Mouse (Mus musculus) liver, embryonic 14.5 days (tissue): ENCODE results near the gene Nav2. TPM values are rescaled to one million over a fixed set of nuclear protein-coding genes. Genes with fewer than 3 reads are reported as not detected.

Experiments used
- ATAC-seq: fragments of 200-750 bp; cut with Nextera tagmentation; 2 replicates; pipeline ENCODE4 v1.8.0; 2017; ENCODE audit warnings: moderate number of reproducible peaks, mild to moderate bottlenecking, moderate library complexity; ENCODE audit not compliant: insufficient read depth
- DNase-seq, 3 experiments: peaks; one replicate each; pipeline ENCODE4 v3.0.0-alpha.2; 2012 to 2013; ENCODE audit warnings: low read depth in 3 of 3, low spot score in 3 of 3
- H3K27ac ChIP-seq: fragments of 300-500 bp; sonication (generic); 2 replicates; pipeline ENCODE4 v1.5.1; 2014; ENCODE audit warnings: moderate library complexity, mild to moderate bottlenecking, control low read depth, inconsistent platforms
- H3K27me3 ChIP-seq: fragments of 300-500 bp; sonication (generic); 2 replicates; pipeline ENCODE4 v1.6.1; 2014; ENCODE audit warnings: mild to moderate bottlenecking, low read length, moderate library complexity; ENCODE audit not compliant: control insufficient read depth, insufficient read depth
- H3K36me3 ChIP-seq: fragments of 300-500 bp; sonication (generic); replicated peaks from 2 replicates; pipeline ENCODE4 v1.6.1; 2014; ENCODE audit warnings: low read depth; ENCODE audit not compliant: control insufficient read depth, insufficient read depth
- H3K4me1 ChIP-seq, 2 experiments: fragments of 200-500 bp in 1 of 2; fragments of 300-500 bp in 1 of 2; sonication (generic) in 1 of 2; replicated peaks; 2 replicates each; pipeline ENCODE4 v1.6.1; 2012 to 2014; ENCODE audit warnings: antibody characterized with exemption in 1 of 2, inconsistent platforms in 1 of 2, low read length in 1 of 2; ENCODE audit not compliant: control insufficient read depth in 2 of 2, insufficient read depth in 2 of 2
- H3K4me2 ChIP-seq: fragments of 300-500 bp; sonication (generic); 2 replicates; pipeline ENCODE4 v1.6.1; 2014; ENCODE audit warnings: low read depth, mild to moderate bottlenecking, control low read depth, moderate library complexity
- H3K4me3 ChIP-seq, 2 experiments: fragments of 200-500 bp in 1 of 2; fragments of 300-500 bp in 1 of 2; sonication (generic) in 1 of 2; 2 replicates each; pipeline ENCODE4 v1.5.1; 2012 to 2014; ENCODE audit warnings: low read depth in 2 of 2, low read length in 2 of 2, mild to moderate bottlenecking in 2 of 2, control low read depth in 1 of 2, inconsistent platforms in 1 of 2, moderate library complexity in 1 of 2; ENCODE audit not compliant: insufficient read depth in 1 of 2
- H3K9ac ChIP-seq: fragments of 300-500 bp; sonication (generic); replicated peaks from 2 replicates; pipeline ENCODE4 v1.6.1; 2014; ENCODE audit warnings: mild to moderate bottlenecking, control low read depth, moderate library complexity
- H3K9me3 ChIP-seq: fragments of 300-500 bp; sonication (generic); 2 replicates; pipeline ENCODE4 v1.6.1; 2016; ENCODE audit warnings: low read length, mixed read lengths; ENCODE audit not compliant: control insufficient read depth
- CTCF ChIP-seq: IDR thresholded peaks from 2 replicates; pipeline ENCODE4 v1.5.1; 2016; ENCODE audit warnings: antibody characterized with exemption, low read depth, control low read depth
- EP300 ChIP-seq: IDR thresholded peaks from 2 replicates; pipeline ENCODE4 v1.6.1; 2016; ENCODE audit warnings: antibody characterized with exemption, low read depth
- WGBS: fragments of 180-500 bp; shearing (Covaris S2); extraction: QIAGEN DNeasy Blood & Tissue Kit; methylation state at CpG from one replicate; pipeline ENCODE4 v1.1.7; 2014; ENCODE audit not compliant: insufficient replicate concordance; 5-methylcytosine and 5-hydroxymethylcytosine counted together
- polyA plus RNA-seq, 2 experiments: library from polyadenylated mRNA; depleted of rRNA in 1 of 2; stranded (reverse) in 1 of 2; unstranded in 1 of 2; fragments of >200 nt; fragmentation: Nextera tagmentation in 1 of 2; extraction: Ambion mirVana in 1 of 2; gene quantifications; 2 replicates each; pipeline versions ENCODE4 v1.2.1 to v1.2.3; 2012 to 2014

The Nav2 gene
- polyA plus RNA-seq, 2 experiments: 1.5 to 1.6 TPM

GRCm38 (mm10) chr7:49267621-49268325 is 359.3 kb downstream of the Nav2 start:
- 56% methylated on average over 12 of the region's 12 CpGs for WGBS
- H3K27ac ChIP-seq: no peak overlapping the region
- TF ChIP-seq CTCF: no peak
- no peak for TF ChIP-seq EP300

DNA sequence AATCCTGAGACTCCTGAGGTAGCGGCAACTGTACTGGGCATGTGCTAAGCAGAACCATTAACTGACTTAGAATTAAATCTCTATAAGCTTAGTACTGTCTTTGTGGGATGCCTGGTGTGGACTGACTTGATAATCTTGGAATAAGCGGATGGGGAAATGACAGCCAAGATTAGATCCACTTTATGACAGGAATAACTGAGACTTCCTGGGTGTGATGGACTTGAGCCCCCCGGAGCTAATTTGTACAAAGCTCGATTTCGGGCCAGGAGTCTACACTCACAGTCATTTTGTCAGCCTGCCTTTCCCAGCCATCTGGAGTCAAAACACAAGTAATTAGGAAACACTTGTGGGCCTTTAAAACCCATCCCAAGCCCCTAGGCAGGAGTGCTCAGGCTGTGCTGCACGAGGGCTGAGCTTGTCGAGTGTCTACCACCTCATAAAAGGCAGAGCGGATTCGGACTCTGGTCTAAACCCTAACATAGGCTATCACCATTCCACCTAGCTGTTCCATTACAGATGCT is 359.9 kb downstream of the Nav2 start:
- WGBS: 67% methylated on average over 9 of the region's 9 CpGs
- Histone ChIP-seq H3K9me3 (no peaks in the 10 kb centered on the region), H3K4me3 (no peak overlapping the region), H3K27ac (no peak overlapping the region), H3K9ac (no peak overlapping the region), H3K4me2 (no peak overlapping the region), H3K4me1 (no peaks in the 10 kb centered on the region), H3K36me3 (no peaks in the 10 kb centered on the region), H3K27me3 (no peaks in the 10 kb centered on the region)
- no peak for ATAC-seq
- TF ChIP-seq CTCF (no peak), EP300 (no peak)
- no peak for DNase-seq

More at GRCm38 (mm10) chr7:49267621-49268325, 359.3 kb downstream of the Nav2 start:
- Histone ChIP-seq H3K9ac (no peak overlapping the region), H3K4me3 (no peak overlapping the region), H3K4me2 (no peak overlapping the region), H3K36me3 (no peaks in the 10 kb centered on the region), H3K27me3 (no peaks in the 10 kb centered on the region), H3K9me3 (no peaks in the 10 kb centered on the region), H3K4me1 (no peaks in the 10 kb centered on the region)
- ATAC-seq: no peak
- DNase-seq: no peak

DNA sequence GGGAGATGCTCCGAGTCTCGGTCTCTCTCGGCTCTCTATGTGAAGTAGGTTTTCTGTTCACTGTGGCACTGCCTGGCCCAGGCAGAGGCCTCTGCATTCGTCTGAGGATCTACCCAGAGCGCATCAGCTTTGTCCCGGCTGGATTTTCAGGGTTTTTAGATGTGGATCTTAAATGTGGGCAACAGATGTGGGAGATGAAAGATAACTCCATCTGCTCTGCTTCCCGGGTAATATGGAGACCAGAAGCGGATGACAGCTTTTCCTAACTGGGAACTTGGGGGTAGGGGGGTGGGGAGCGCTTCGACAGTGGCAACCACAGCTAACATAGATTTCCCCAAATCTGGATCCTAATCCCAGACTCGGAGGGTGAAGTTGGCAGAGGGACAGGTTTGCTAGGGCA is 362.3 kb downstream of the Nav2 start:
- Histone ChIP-seq H3K4me3 (no peak overlapping the region), H3K27me3 (no peaks in the 10 kb centered on the region), H3K9me3 (no peaks in the 10 kb centered on the region), H3K27ac (no peak overlapping the region), H3K9ac (no peak overlapping the region), H3K4me2 (no peak overlapping the region), H3K4me1 (no peaks in the 10 kb centered on the region; a peak in 1 of 4 replicates), H3K36me3 (no peaks in the 10 kb centered on the region)
- no peak for DNase-seq
- no peak for TF ChIP-seq CTCF
- no peak for TF ChIP-seq EP300
- WGBS: 51% methylated on average over 11 of the region's 11 CpGs
- no peak for ATAC-seq

DNA sequence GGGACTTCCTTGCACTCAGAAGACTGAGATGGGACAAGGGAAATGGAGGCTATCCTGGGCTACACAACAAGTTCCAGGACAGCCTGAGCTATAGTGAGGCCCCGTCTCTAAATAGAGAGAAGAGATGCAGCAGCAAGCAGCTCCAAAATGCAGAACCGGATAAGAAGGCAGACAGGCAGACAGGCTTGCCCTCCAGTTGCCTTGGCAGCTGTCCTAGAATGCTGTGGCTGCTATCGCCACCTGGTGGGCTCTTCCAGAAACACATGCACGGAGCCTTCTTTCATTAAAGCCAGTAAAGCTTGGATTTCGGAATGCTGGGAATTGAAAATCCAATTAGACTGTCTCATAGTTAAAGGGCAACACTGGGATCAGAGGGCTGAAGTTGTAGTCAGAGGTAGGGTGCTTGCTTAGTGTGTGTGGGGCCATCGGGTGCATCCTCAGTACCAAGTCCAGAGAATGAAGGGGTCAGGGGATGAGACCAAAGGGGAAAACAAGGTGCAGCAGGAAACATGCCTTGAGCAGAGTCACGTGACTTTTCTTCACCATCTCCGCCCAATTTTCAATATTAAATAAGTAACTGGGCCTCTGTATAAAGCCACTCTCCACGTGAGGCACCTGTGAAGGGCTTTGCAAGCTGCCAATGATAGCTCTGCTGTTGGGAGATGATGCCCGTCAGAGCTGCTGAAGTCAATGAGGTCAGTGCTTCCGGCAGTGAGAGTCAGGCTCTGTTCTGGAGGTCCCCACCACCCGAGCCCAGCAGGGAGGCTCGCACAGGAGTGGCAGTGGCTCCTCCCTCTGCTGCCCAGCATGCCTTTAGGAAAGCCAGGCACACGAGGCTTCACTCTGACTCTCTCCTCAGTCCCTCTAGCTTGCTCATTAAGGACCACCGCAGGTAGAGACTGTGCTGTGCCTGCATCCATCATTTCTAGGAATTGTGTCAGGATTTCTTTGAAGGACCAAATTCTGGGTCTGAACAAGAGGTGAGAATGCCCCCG is 364.2 kb downstream of the Nav2 start:
- Histone ChIP-seq H3K9me3 (no peaks in the 10 kb centered on the region), H3K27me3 (no peaks in the 10 kb centered on the region), H3K4me2 (no peak overlapping the region), H3K9ac (no peak overlapping the region), H3K4me1 (no peaks in the 10 kb centered on the region; a peak in 1 of 4 replicates), H3K27ac (no peak overlapping the region), H3K36me3 (no peaks in the 10 kb centered on the region), H3K4me3 (no peak overlapping the region)
- WGBS: 18% methylated on average over 16 of the region's 16 CpGs
- DNase-seq (peak; percentile 17 to 28 (median 24)), ATAC-seq (no peak)
- TF ChIP-seq CTCF: peak; percentile 93
- no peak for TF ChIP-seq EP300
